Mouse (Mus musculus) kidney, adult 9 months (tissue): ENCODE results near the gene Acot12.

Experiments used
- DNase-seq: peaks from one replicate; pipeline ENCODE4 v3.0.0; 2022

Gene Acot12

GRCm38 (mm10) chr13:91741280-91742047, at the start of gene Acot12:
Acot12 (plus strand) TSS chr13:91741512.
- DNase-seq: peak; percentile 89

DNA sequence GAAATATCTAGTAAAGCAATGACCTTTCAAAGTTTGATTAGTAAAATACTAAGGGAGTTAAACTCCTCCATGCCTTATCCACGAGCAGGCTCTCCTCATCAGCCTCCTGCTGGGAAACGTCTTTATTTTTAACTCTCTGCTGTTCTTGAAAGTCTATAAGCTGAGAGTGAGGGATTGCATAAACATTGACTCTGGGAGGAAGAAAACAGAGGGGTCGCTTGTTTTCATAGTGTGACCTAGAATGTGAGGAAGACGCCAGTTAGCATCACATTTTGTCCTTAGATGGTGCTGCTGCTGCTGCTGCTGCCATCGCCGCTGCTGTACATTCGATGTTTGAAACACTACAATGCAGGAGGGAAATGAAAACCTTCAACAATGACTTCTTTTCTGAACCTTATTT, 47.7 kb upstream of the Acot12 start:
- no peak for DNase-seq

DNA sequence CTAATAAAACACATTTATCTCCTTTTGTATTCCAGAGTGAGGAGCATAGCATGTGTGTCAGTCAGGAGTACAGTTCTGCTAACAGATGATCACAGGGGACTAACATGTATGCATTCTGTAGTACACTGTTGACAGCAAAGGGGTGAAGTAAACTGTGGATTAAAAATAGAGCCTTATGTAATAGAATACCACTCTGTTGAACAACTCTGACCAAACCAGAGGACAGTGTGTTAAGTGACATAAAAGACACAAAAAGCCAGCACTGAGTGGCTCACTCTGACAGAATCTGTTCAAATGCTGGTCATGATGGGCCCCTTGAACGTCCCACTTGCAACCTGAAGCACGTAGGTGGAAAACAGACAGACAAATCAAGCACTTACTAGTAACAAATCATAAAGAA, 45.9 kb upstream of the Acot12 start:
- no peak for DNase-seq

DNA sequence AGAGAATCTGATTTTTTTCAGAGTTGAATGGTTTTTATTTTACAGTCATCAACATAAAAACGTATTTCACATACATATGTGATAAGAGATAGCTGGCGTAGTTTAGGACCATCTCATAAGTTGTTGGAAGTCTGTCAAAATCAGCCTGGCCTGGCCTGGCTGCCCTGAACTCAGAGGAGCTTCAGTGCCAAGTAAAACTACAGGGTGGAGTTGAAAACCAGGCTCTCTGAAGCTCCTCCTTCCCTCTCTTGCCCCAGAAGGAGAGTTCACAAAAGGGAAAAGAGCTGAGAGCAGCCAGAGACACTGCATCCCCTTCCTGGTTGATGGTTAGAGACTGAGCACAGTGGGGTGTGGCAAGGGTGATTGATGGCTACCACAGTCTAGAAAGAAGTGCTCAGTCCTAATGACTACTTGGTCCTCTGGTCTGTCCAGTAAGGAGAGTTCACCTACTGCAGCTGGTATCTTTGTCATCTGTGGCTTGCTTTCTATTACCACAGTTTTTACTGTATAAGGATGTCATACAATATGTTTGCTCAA, 45.1 kb upstream of the Acot12 start:
- peak; percentile 9 for DNase-seq

GRCm38 (mm10) chr13:91697011-91697410, 44.3 kb upstream of the Acot12 start:
- peak; percentile 67 for DNase-seq

DNA sequence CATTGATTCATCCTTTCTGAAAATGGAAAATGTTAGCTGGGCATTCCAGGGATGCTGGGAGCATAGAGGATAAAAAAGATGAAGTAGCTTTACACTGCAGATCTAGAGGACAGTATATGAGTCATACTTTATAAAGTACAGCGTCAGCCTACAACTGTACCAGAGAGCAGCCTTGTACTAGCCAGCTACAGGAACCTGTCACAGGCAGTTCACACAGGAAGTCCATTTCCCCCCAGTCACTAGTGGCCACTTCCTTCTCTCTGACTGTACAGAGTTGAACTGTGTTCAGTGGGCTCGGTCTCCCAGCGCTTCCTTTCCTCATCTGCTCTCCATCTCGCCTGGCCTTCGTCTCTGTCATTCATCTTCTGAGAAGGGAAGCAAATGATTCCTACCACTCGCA, 39.0 kb upstream of the Acot12 start:
- no peak for DNase-seq

GRCm38 (mm10) chr13:91719487-91719886, 21.8 kb upstream of the Acot12 start:
- DNase-seq: no peak

DNA sequence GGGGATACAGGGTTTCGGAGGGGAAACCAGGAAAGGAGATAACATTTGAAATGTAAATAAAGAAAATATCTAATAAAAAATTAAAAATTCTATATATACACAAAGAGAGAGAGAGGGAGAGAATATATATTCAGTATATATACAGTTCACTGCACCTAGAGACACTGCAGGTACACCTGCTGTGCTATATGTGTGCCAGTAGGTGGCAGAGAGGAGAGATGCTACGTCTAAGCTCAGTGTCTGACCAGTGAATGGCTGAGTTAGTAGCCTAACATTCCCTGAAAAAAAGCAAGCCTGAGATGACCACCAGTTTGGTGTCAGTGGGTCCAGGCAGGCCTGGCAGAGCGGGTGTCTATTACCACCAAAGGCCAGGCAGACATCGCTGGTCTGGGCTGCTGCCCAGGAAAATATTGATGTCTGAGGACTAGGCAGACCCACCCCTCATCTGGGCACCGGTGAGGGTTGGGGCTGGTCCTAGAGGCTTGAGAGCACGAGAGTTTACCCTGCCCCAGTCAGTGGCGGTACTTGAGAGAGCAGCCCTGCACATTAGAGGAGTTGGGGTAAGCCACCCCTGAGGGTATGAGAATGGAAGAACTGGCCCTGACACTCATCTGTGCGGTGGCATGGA, 18.1 kb upstream of the Acot12 start:
- peak; percentile 36 for DNase-seq

GRCm38 (mm10) chr13:91723736-91724119, 17.6 kb upstream of the Acot12 start:
- DNase-seq: no peak

- no peak for DNase-seq
Observed at GRCm38 (mm10) chr13:91724211-91724610, 17.1 kb upstream of the Acot12 start.

GRCm38 (mm10) chr13:91725130-91725529, 16.2 kb upstream of the Acot12 start:
- no peak for DNase-seq

DNA sequence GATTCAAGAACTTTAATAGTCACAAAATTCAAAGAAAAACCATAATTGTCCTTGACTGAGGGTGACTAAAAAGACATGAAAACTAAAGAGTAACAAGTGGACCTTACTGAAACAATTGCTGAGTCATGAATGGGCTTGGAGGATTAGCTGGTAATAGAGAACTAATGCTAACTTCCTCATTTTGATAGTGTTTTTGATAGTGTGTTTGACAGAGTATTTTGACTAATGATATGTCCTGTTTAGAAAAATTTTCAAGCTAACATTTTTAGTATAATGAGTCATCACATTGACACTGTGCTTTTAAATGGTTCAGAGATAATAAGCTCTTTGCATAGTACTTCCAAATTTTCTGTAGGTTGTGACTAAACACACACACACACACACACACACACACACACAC, 13.4 kb upstream of the Acot12 start:
- no peak for DNase-seq

- DNase-seq: no peak
Observed at GRCm38 (mm10) chr13:91737191-91737590, 4.1 kb upstream of the Acot12 start.

GRCm38 (mm10) chr13:91740851-91741250, 461 bp upstream of the Acot12 start:
- DNase-seq: no peak

DNA sequence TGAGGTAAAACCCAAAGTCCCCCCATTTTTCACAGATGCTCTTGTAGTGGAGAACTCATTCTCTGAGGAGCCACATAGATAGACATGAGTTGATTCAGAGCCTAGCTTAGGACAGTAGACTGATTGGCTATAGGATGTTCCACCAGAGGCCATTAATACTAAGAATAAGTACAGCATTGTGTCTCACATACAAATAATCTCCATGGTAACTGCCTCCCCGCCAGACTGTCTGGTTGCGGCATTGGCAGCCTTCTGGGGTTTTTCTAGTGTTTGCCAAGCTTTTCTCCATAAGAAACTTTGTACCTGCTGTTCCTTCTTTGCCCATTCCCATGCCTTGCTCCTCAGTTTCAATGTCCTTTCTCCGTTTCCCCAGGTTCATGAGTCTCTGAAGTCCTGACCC, 1.9 kb downstream of the Acot12 start:
- peak; percentile 33 for DNase-seq

GRCm38 (mm10) chr13:91746470-91746869, 5.2 kb downstream of the Acot12 start:
- no peak for DNase-seq

DNA sequence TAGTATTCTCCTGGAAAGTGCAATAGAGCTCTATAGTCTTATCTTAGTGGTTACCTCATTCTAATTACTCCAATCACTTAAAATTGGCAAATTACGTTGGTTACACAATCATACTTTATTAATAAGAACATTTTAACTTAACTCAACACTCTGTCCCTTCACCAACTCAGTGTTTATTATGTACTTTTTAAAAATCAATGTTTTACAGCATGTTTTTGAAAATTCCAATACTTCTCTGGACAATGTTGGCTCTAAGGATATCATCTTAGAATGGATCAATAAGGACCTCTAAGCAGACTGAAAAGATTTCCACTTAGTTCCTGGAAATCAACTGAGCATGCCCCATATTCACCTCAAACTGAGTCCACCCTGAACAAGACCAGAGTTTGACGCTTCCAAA, 7.1 kb downstream of the Acot12 start:
- DNase-seq: no peak

DNA sequence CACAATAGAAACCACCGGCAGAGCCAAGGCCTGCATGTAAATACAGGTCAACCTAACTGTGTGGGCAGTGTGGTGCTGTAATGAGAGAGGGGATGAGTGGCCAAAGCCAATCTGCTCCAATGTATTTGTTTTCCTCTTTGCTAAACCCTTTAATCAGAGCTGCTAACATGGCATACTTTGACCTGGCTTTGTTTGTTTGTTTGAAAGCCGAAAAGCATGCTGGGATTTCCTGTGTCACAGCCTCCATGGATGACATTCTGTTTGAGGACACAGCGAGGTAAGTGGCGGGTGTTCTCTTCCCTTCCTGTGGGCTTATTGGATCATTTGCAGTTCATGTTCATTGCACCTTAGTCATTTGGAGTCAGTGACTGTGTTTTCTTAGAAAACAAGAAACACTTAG, 8.7 kb downstream of the Acot12 start:
- DNase-seq: no peak

GRCm38 (mm10) chr13:91753724-91754123, 12.4 kb downstream of the Acot12 start:
- DNase-seq: no peak

DNA sequence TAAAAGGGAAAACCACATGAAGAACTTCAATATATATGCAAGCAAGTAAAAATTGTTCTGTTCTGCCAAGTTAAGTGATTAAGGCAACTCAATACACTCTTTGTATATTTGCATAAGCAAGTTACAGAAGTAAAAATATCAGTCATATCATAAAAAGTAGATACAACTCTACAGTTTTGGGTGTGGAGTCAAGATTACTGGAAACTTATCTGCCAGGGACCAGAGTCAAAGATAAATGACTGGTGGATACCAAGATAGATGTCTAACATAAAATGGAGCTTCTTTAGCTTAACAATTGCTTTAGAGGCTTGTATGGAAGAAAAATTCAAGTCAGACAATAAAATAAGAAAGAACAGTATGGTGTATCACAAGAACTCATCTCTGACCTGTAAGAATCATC, 13.4 kb downstream of the Acot12 start:
- DNase-seq: no peak

DNA sequence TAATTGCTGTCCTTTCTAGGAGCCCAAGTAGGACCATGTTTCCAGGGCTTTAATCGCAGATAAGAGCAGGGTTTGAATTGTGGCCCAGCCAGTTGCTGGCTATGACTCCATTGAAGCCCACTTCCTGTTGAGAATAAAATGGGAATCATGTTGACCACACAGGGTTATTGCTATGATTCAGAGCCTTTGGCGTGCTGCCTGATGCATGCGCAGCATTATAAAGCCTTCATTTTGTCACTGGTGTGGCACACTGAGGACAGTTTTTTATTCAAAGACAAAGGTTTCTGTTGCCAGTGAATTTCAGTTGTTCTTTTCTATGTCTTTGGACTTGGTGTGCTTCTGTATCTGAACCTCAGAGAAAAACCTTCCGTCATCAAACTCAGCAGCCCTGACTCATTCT, 14.9 kb downstream of the Acot12 start:
- DNase-seq: no peak

GRCm38 (mm10) chr13:91758316-91759048, 17.2 kb downstream of the Acot12 start:
- DNase-seq: no peak

GRCm38 (mm10) chr13:91759791-91760190, 18.5 kb downstream of the Acot12 start:
- DNase-seq: peak; percentile 68
